Mouse (Mus musculus): Measurements from ENCODE around the gene Hist1h3d.
"Not testable (repeated sequence)": the region's sequence is repeated elsewhere in the genome, so short reads cannot be mapped to it uniquely, and the experiment has no call there.

Gene Hist1h3d

GRCm38 (mm10) chr13:23585029-23585441 lies 9.5 kb downstream of the Hist1h3d start:
- DNase-seq (ENCODE audit: low spot score in 2 of 2): peak; percentile 75 to 79

DNA sequence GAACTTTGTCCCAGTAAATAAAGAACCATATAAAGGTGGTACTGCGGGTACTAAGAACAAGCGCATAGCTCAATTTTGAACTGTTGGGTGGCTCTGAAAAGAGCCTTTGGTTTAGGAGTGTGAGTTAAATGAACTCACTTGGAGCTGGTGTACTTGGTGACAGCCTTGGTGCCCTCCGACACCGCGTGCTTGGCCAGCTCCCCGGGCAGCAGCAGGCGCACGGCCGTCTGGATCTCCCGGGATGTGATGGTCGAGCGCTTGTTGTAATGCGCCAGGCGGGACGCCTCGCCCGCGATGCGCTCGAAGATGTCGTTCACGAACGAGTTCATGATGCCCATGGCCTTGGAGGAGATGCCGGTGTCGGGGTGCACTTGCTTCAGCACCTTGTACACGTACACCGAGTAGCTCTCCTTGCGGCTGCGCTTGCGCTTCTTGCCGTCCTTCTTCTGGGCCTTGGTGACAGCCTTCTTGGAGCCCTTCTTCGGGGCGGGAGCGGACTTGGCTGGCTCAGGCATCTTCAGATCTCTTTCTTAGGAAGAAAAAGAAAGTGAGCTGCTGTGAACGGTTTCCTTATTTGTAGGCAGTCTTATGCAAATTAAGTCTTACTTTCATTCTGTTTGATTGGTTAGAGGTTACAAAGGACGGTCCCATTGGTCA lies 10.0 kb downstream of the Hist1h3d start:
- DNase-seq (ENCODE audit: low spot score in 2 of 2): peak; percentile 73 to 78

DNA sequence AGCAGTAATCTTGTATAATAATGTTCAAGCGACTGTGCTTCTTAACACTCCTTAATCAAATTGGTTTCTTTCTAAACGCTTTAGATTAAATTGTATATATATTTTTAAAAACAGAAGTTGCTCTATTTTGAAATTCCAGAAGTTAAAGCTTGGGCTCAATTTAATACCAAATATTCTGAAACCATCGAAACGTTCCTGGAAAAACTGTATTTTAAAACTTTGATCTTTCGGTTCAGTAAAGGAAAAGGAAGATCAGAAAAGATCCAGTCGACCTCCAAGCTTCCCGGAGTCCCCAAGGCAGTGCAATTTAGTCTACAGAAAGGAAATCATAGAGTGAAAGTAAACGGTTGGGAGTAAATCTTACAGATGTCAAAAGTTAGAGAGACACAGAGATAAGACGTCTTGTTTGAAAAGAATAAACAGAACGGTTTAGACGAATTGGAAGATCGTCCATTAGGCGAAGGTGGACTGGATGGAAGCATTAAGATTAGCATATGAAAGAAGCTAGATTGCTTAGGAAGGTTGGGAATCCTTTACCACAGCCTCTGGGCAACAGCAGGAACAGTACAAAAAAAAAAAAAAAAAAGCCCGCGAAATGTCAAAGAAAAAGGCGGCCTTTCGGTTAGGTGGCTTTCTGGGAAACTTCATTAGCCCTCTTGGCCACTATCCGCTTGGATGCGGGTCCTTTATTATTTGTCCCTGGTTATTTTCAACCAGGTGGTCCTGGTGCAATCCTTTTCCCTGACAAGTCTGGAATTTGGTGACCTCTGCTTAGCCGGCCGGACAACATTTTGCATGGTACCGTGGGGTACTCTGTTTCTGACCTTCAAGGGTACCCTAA lies 10.8 kb downstream of the Hist1h3d start:
- DNase-seq (ENCODE audit: low spot score in 2 of 2): no peak

DNA sequence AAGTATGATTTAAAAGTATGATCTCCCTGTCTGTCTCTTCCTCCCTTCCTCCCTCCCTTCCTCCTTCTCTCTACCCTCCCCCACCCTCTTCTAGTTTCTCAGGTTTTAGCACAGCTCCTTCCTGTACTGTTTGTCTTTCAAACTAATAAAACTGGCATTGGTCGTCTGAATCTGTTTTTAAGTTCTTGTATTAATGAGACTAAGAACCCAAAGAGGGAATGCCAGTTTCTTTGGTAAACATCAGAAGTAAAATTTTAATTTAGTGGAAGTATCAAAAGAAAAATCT lies 11.3 kb downstream of the Hist1h3d start:
- no peak for DNase-seq (ENCODE audit: low spot score in 2 of 2)

DNA sequence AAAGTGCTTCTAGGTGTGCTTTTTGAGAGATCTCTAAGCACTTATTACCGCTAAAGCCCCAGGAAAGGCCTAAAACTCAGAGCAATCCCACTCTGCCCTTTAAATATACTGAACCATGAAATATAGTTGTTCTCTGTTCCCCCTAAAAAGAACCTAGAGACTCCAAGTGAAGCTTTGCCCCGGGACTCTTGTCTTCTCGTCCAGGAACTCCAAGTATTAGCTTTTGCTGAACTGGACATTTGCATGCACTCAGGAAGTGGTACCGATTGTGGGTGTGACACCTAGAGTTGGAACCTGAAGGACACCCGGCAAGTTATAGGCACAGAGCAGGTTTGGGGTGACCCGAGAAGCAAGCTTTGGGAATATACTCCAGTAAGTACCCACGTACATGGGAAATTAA lies 15.6 kb downstream of the Hist1h3d start:
- DNase-seq (ENCODE audit: low spot score in 2 of 2): no peak

DNA sequence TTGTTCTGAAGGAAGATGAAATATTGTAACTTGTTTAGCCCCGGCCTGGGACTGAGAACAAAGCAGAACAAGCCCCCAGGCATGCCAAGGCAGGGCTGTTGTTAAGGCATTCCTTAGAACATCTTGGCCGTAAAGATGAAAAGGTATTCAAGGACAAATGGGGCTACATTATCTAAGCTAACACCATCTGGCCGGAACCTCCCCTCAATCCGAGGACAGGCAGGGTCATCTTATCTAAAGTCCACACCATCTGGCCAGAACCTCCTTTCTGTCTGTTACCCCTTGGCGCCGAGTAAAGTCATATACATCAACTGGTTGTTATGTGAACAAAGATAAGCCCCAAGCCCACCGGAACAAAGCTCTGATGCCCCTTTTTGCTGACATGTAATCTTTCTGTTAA lies 16.3 kb downstream of the Hist1h3d start:
- DNase-seq (ENCODE audit: low spot score in 2 of 2): not testable (repeated sequence)

GRCm38 (mm10) chr13:23592614-23593013 lies 17.1 kb downstream of the Hist1h3d start:
- no peak for DNase-seq (ENCODE audit: low spot score in 2 of 2)

GRCm38 (mm10) chr13:23593051-23593770 lies 17.6 kb downstream of the Hist1h3d start:
- no peak for DNase-seq (ENCODE audit: low spot score in 2 of 2)

GRCm38 (mm10) chr13:23595185-23595584 lies 19.6 kb downstream of the Hist1h3d start:
- DNase-seq (ENCODE audit: low spot score in 2 of 2): no peak

GRCm38 (mm10) chr13:23595622-23596372 lies 20.2 kb downstream of the Hist1h3d start:
- DNase-seq (ENCODE audit: low spot score in 2 of 2): no peak

GRCm38 (mm10) chr13:23597957-23598356 lies 22.4 kb downstream of the Hist1h3d start:
- peak; percentile 70 to 82 for DNase-seq (ENCODE audit: low spot score in 2 of 2)

GRCm38 (mm10) chr13:23603182-23603699 lies 27.7 kb downstream of the Hist1h3d start:
- no peak for DNase-seq (ENCODE audit: low spot score in 2 of 2)

DNA sequence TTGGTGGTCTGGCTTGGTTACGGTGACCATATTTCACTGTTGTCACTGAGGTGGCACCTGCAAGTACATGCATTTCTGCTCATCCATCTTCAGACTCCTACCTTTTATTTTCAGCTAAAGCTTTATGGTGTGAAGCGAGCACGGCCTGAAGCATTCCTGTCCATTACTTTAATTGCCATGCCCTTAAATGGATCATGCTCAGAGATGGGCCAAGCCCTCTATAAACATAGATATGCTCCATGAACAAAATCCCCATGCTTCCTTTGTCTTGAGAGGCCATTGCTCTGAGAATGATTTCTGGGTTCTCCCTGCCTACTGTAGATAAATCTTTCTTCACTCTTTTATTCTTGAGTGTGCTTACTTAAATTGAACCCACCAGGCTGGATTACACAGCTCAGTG lies 28.9 kb downstream of the Hist1h3d start:
- DNase-seq (ENCODE audit: low spot score in 2 of 2): no peak

DNA sequence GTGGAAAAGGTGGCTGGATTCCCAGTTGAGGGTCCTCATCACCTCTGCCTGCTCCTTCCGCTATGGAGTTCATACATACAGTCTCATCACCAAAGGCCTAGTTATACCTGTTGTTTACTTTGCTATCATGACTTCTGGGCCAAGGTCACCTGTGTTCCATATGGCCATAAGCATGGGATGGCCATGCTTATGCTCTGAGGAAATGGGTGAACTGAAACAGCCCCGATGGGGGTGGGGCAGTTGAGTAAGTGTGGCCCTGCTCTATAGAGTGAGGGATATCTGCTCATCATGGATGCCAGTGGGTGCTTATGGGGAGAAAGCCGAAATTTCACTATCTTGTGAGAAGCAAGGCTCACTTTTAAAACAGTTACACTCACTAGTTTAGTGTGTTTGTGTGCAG lies 29.5 kb downstream of the Hist1h3d start:
- no peak for DNase-seq (ENCODE audit: low spot score in 2 of 2)

- DNase-seq (ENCODE audit: low spot score in 2 of 2): no peak
Measured at GRCm38 (mm10) chr13:23609209-23609608, 33.6 kb downstream of the Hist1h3d start.

- DNase-seq (ENCODE audit: low spot score in 2 of 2): no peak
Measured at GRCm38 (mm10) chr13:23609844-23610243, 34.3 kb downstream of the Hist1h3d start.

DNA sequence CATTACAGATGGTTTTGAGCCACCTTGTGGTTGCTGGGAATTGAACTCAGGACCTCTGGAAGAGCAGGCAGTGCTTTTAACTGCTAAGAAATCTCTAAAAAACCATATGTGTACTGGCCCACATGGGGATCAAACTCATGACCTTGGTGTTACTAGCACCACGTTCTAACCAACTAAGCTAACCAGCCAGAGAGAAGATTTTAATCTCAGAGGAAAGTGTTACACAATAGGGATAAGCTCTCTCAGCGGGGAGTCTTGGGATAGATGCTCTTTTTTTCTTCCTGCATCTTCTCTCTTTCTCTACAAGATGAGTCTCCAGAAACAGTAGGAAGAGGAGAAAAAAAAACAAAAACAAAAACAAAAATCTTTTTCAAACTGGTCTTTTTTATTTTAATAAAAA lies 34.8 kb downstream of the Hist1h3d start:
- DNase-seq (ENCODE audit: low spot score in 2 of 2): no peak

DNA sequence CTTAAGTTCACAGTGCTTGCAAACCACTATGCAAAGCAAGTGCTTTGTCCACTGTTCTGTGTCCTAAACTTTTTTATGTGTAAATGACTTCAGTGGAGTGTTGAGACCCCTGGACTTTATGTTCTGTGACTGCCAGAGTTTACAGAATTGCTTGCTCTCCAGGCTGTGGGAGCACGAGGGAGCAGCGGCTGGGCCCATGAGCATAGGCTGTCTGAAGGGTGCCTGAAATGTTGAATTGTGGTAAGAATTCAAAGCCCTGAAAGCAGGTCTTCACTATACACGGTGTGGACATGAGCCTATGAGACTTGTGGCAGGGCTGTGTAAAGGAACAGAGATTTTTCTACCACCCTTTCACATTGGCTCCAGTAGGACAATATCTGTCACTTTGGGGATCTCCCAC lies 36.1 kb downstream of the Hist1h3d start:
- DNase-seq (ENCODE audit: low spot score in 2 of 2): no peak

GRCm38 (mm10) chr13:23620056-23620732 lies 44.6 kb downstream of the Hist1h3d start:
- DNase-seq (ENCODE audit: low spot score in 2 of 2): no peak

DNA sequence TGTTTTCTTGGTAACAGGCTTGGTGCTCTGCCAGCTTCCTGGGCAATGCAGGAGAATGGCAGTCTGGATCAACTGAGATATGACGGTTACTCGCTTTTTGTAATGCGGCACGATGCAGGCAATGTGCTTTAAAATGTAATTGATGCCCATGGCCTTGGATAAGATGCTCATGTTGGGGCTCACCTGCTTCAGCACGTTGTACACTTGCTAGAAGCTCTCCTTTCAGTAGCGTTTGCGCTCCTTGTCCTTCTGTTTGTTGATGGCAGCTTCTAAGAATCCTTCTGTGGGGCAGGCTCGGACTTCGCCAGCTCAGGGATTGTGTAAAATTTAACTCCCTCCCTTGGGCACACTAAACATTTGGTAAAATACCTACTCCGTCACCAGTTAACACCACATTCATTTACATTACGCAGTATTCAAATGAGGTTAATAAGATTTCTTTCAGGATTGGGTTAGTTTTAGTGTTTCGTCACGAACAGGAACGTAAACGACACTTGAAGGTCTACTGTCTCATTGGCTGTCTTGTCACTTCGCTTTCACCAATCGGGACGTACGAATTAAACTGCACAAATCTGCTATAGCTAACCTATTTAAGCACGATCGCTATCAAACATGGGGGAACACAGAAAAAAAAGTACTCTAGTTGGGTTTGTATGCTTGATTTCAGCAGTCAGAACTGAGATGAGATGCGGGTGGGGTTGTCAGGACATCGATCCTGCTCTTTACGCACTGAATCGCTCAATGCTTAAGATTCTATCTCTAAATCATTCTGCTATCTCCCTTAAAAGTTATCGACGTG lies 45.4 kb downstream of the Hist1h3d start, which contains the start of gene Hist1h2be:
Gene Hist1h2be, minus strand, starts transcription at position 392 of the 799 bp plus-strand sequence.
- peak; percentile 71 to 74 for DNase-seq (ENCODE audit: low spot score in 2 of 2)

Data from natural killer cell, adult 2 months (primary cell).